Mouse (Mus musculus) CH12.LX (cell line): Measurements from ENCODE around the gene Crybb1. TPM values are rescaled to one million over a fixed set of nuclear protein-coding genes. Genes with fewer than 3 reads are reported as not detected.

Experiments
- DNase-seq: peaks from one replicate; pipeline ENCODE4 v3.0.0-alpha.2; 2013; ENCODE audit errors: extremely low read depth
- H3K27ac ChIP-seq: 2 replicates; pipeline ENCODE4 v1.5.1; 2012; ENCODE audit warnings: low read depth, mild to moderate bottlenecking, control low read depth, moderate library complexity; ENCODE audit not compliant: insufficient read depth
- H3K27me3 ChIP-seq: replicated peaks from 2 replicates; pipeline ENCODE3; 2012; ENCODE audit warnings: inconsistent platforms
- H3K36me3 ChIP-seq, 2 experiments: replicated peaks in 1 of 2; 2 replicates each; pipeline versions ENCODE3 to v1.6.1; 2012; ENCODE audit warnings: inconsistent platforms in 1 of 2, low read length in 1 of 2, mild to moderate bottlenecking in 1 of 2, mixed read lengths in 1 of 2, moderate library complexity in 1 of 2; ENCODE audit not compliant: control insufficient read depth in 1 of 2, insufficient read depth in 1 of 2
- H3K4me1 ChIP-seq, 2 experiments: 2 replicates each; pipeline ENCODE4 v1.6.1; 2012; ENCODE audit warnings: inconsistent platforms in 1 of 2, moderate library complexity in 1 of 2; ENCODE audit not compliant: insufficient read depth in 2 of 2, control insufficient read depth in 1 of 2
- H3K4me2 ChIP-seq: 2 replicates; pipeline ENCODE4 v1.6.1; 2012; ENCODE audit warnings: low read depth, mild to moderate bottlenecking, control low read depth; ENCODE audit not compliant: poor library complexity, insufficient read depth, severe bottlenecking
- H3K4me3 ChIP-seq, 3 experiments: fragments of 150-350 bp in 1 of 3; sonication (generic) in 1 of 3; replicated peaks in 1 of 3; 2 replicates each; pipeline versions ENCODE3 to v1.5.1; 2011 to 2012; ENCODE audit warnings: low read depth in 2 of 3, low read length in 2 of 3, mild to moderate bottlenecking in 2 of 3, moderate library complexity in 2 of 3, control low read depth in 1 of 3, improper control_type of control experiment in 1 of 3, inconsistent platforms in 1 of 3, mixed read lengths in 1 of 3; ENCODE audit not compliant: poor library complexity in 1 of 3
- H3K79me2 ChIP-seq: replicated peaks from 2 replicates; pipeline ENCODE4 v1.6.1; 2012; ENCODE audit warnings: mild to moderate bottlenecking, moderate library complexity; ENCODE audit not compliant: control insufficient read depth, poor library complexity, insufficient read depth, severe bottlenecking; ENCODE audit errors: extremely low read depth
- H3K9ac ChIP-seq: 2 replicates; pipeline ENCODE4 v1.6.1; 2012; ENCODE audit warnings: low read depth, mild to moderate bottlenecking, control low read depth, moderate library complexity; ENCODE audit not compliant: insufficient read depth
- H3K9me3 ChIP-seq: replicated peaks from 2 replicates; pipeline ENCODE3; 2012; ENCODE audit warnings: low read length, inconsistent platforms, mixed read lengths
- BHLHE40 ChIP-seq: IDR thresholded peaks from 2 replicates; pipeline ENCODE4 v1.6.1; 2011; ENCODE audit warnings: mild to moderate bottlenecking, low read depth, low read length, improper control_type of control experiment
- CHD2 ChIP-seq: IDR thresholded peaks from 2 replicates; pipeline ENCODE4 v1.6.1; 2011; ENCODE audit warnings: low read length, improper control_type of control experiment
- E2F4 ChIP-seq: IDR thresholded peaks from 2 replicates; pipeline ENCODE4 v1.6.1; 2011; ENCODE audit warnings: low read depth, low read length, improper control_type of control experiment; ENCODE audit not compliant: insufficient replicate concordance
- ELF1 ChIP-seq: IDR thresholded peaks from 2 replicates; pipeline ENCODE4 v1.6.1; 2014; ENCODE audit warnings: low read depth, mild to moderate bottlenecking, inconsistent platforms, low read length, improper control_type of control experiment
- EP300 ChIP-seq: IDR thresholded peaks from 2 replicates; pipeline ENCODE4 v1.6.1; 2011; ENCODE audit warnings: low read length, improper control_type of control experiment
- ETS1 ChIP-seq: conservative IDR thresholded peaks from 2 replicates; pipeline ENCODE4 v1.6.1; 2012; ENCODE audit warnings: low read depth, mild to moderate bottlenecking, inconsistent platforms, low read length, improper control_type of control experiment, moderate library complexity
- JUN ChIP-seq: IDR thresholded peaks from 2 replicates; pipeline ENCODE4 v1.6.1; 2011; ENCODE audit warnings: low read depth, mild to moderate bottlenecking, low read length, improper control_type of control experiment, moderate library complexity; ENCODE audit not compliant: insufficient read depth
- JUND ChIP-seq: conservative IDR thresholded peaks from 2 replicates; pipeline ENCODE4 v1.6.1; 2011; ENCODE audit warnings: low read depth, low read length, improper control_type of control experiment
- KAT2A ChIP-seq: IDR thresholded peaks from 2 replicates; pipeline ENCODE4 v1.6.1; 2012; ENCODE audit warnings: low read length, improper control_type of control experiment, inconsistent platforms; ENCODE audit not compliant: insufficient replicate concordance
- MAFK ChIP-seq: IDR thresholded peaks from 2 replicates; pipeline ENCODE4 v1.6.1; 2011; ENCODE audit warnings: low read length, improper control_type of control experiment; ENCODE audit not compliant: insufficient replicate concordance
- MAZ ChIP-seq: IDR thresholded peaks from 2 replicates; pipeline ENCODE4 v1.6.1; 2012; ENCODE audit warnings: low read depth, mild to moderate bottlenecking, inconsistent platforms, low read length, improper control_type of control experiment, moderate library complexity
- MEF2A ChIP-seq: IDR thresholded peaks from 2 replicates; pipeline ENCODE4 v1.6.1; 2014; ENCODE audit warnings: low read depth, mild to moderate bottlenecking, inconsistent platforms, low read length, improper control_type of control experiment, borderline replicate concordance
- MXI1 ChIP-seq: IDR thresholded peaks from 2 replicates; pipeline ENCODE4 v1.6.1; 2011; ENCODE audit warnings: mild to moderate bottlenecking, low read depth, low read length, improper control_type of control experiment
- MYC ChIP-seq: IDR thresholded peaks from 2 replicates; pipeline ENCODE4 v1.6.1; 2011; ENCODE audit warnings: low read depth, mild to moderate bottlenecking, improper control_type of control experiment, low read length
- NELFE ChIP-seq: IDR thresholded peaks from 2 replicates; pipeline ENCODE4 v1.6.1; 2011; ENCODE audit warnings: low read depth, low read length, improper control_type of control experiment
- NRF1 ChIP-seq: IDR thresholded peaks from 2 replicates; pipeline ENCODE4 v1.6.1; 2014; ENCODE audit warnings: low read depth, mild to moderate bottlenecking, inconsistent platforms, low read length, improper control_type of control experiment, moderate library complexity
- POLR2A ChIP-seq: IDR thresholded peaks from 2 replicates; pipeline ENCODE4 v1.6.1; 2011; ENCODE audit warnings: low read depth, mild to moderate bottlenecking, improper control_type of control experiment, low read length
- POLR2AphosphoS2 ChIP-seq: IDR thresholded peaks from 2 replicates; pipeline ENCODE4 v1.6.1; 2011; ENCODE audit warnings: low read depth, low read length, improper control_type of control experiment
- TBP ChIP-seq: conservative IDR thresholded peaks from 2 replicates; pipeline ENCODE4 v1.6.1; 2011; ENCODE audit warnings: low read depth, low read length, improper control_type of control experiment
- TCF12 ChIP-seq: IDR thresholded peaks from 2 replicates; pipeline ENCODE4 v1.6.1; 2014; ENCODE audit warnings: low read depth, mild to moderate bottlenecking, inconsistent platforms, low read length, improper control_type of control experiment
- USF1 ChIP-seq: IDR thresholded peaks from 2 replicates; pipeline ENCODE4 v1.6.1; 2014; ENCODE audit warnings: low read depth, mild to moderate bottlenecking, inconsistent platforms, low read length, improper control_type of control experiment
- USF2 ChIP-seq: conservative IDR thresholded peaks from 2 replicates; pipeline ENCODE4 v1.6.1; 2011; ENCODE audit warnings: low read depth, low read length, improper control_type of control experiment
- ZMIZ1 ChIP-seq: IDR thresholded peaks from 2 replicates; pipeline ENCODE4 v1.6.1; 2012; ENCODE audit warnings: low read depth, mild to moderate bottlenecking, inconsistent platforms, low read length, improper control_type of control experiment
- dilution Hi-C: fragments of 300-500 bp; cut with MboI; formaldehyde crosslinking; loops from 2 replicates; pipeline ENCODE4 v1.14.3; 2020; ENCODE audit warnings: low sequenced_read_pairs; ENCODE audit not compliant: extremely low pct_unique_long_range_greater_than_20kb, extremely low pct_ligation_motif_present
- in situ Hi-C: fragments of 300-500 bp; cut with MboI; formaldehyde crosslinking; loops from 3 replicates; pipeline ENCODE4 v1.14.3; 2019; ENCODE audit warnings: low sequenced_read_pairs, low pct_ligation_motif_present, low pct_unique_long_range_greater_than_20kb, mixed read lengths
- polyA plus RNA-seq: library from polyadenylated mRNA; unstranded; fragments of >175 nt; gene quantifications from 2 replicates; pipeline ENCODE4 v1.2.1, GENCODE M21; 2012; ENCODE audit warnings: low read depth; ENCODE audit not compliant: insufficient read length
- total RNA-seq, 2 experiments: library from RNA; depleted of rRNA; stranded (reverse); fragments of 300-350 nt in 1 of 2; fragments of >200 nt in 1 of 2; gene quantifications; 2 replicates each; pipeline ENCODE4 v1.2.3; 2012 to 2014

Gene Crybb1
- total and polyA plus RNA-seq, 3 experiments, result not detected

- in situ Hi-C loops, result no loop called here
Measured at GRCm38 (mm10) chr5:112282123-112282779, 26.6 kb downstream of the Crybb1 start.

GRCm38 (mm10) chr5:112282780-112283482 is 27.3 kb downstream of the Crybb1 start:
- no peaks in the 10 kb centered on the region for H3K9me3 ChIP-seq
- dilution Hi-C loops, result no loop called here
- H3K27ac ChIP-seq, result no peak overlapping the region
- no peaks in the 10 kb centered on the region for H3K27me3 ChIP-seq
- TF ChIP-seq MXI1 (no peak), NRF1 (no peak), KAT2A (no peak), POLR2AphosphoS2 (no peak), EP300 (no peak), TBP (no peak), USF2 (no peak), ETS1 (no peak), TCF12 (no peak), MAFK (no peak), POLR2A (no peak), NELFE (no peak), JUN (no peak), JUND (no peak), MYC (no peak), MAZ (no peak)
- TF ChIP-seq, all 38 proteins: peak for 0
- Histone ChIP-seq H3K79me2 (0 out of 2 replicates have a peak, but pooled peaks cover 4% of the 10 kb centered on the region), H3K9ac (no peak overlapping the region), H3K4me1 (peaks cover 41 to 75% of the 10 kb centered on the region in 2 experiments), H3K4me3 (no peak overlapping the region), H3K36me3 (peaks cover 0 to 18% of the 10 kb centered on the region in 2 experiments), H3K4me2 (no peak overlapping the region)
- no peak for DNase-seq
- in situ Hi-C loops, result no loop called here

More at GRCm38 (mm10) chr5:112282123-112282779, 26.6 kb downstream of the Crybb1 start:
- H3K36me3 ChIP-seq, result peaks cover 0 to 18% of the 10 kb centered on the region in 2 experiments
- peaks cover 40 to 75% of the 10 kb centered on the region in 2 experiments for H3K4me1 ChIP-seq
- 0 out of 2 replicates have a peak, but pooled peaks cover 6% of the 10 kb centered on the region for H3K79me2 ChIP-seq
- no peak overlapping the region for H3K27ac ChIP-seq
- H3K9ac ChIP-seq, result no peak overlapping the region
- no peak for DNase-seq
- dilution Hi-C loops, result no loop called here
- H3K9me3 ChIP-seq, result no peaks in the 10 kb centered on the region
- no peak overlapping the region for H3K4me2 ChIP-seq
- H3K27me3 ChIP-seq, result no peaks in the 10 kb centered on the region
- TF ChIP-seq MEF2A, result no peak
- TF ChIP-seq EP300, result no peak
- no peak for TF ChIP-seq CHD2
- no peak for TF ChIP-seq ELF1
- TF ChIP-seq TCF12, result no peak
- no peak for TF ChIP-seq ZMIZ1
- TF ChIP-seq E2F4, result no peak
- TF ChIP-seq MXI1, result no peak
- TF ChIP-seq BHLHE40, result no peak
- TF ChIP-seq POLR2AphosphoS2, result no peak
- no peak for TF ChIP-seq NRF1
- TF ChIP-seq USF1, result no peak
- no peak overlapping the region for H3K4me3 ChIP-seq
